Comparison of ENCODE assay signal across 21 mouse cellular contexts in the genomic region with DNA sequence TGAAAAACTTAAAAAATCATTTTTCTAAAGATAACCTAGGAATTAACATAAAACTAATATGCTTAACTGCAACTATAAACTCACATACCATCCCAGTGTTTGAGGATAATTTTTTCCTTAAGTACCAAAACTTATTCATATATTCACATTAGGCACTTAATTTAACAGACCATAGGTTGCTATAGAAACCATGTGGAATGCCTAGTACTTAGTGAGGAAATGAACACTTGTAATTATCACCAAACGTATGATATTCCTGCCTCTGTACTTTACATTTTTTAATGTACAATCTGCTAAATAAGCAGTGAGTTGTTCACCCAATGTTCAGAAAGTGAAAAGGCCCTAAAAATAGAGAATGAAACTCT.
DNase-seq lines count a peak whose midpoint lies in the region; ATAC-seq and TF ChIP-seq lines count a peak whose summit lies in the region.
"Had no signal": no experiment of that assay in that cellular context is flagged by ENCODE, and none has a peak within 500 bp of the region (broad histone marks: within the 10 kb centered on the region; RNA-seq: fewer than 3 reads in every experiment).

No protein-coding gene starts in this region.

- no peaks in the 10 kb centered on the region for H3K27me3 ChIP-seq in hindbrain, embryonic 13.5 days
- H3K27me3 ChIP-seq in midbrain, embryonic 14.5 days (ENCODE audit: control insufficient read depth, insufficient read depth, low read length): no peaks in the 10 kb centered on the region
- H3K27me3 ChIP-seq in neural tube, embryonic 15.5 days (replicated peaks): no peaks in the 10 kb centered on the region
- H3K27me3 ChIP-seq: heart, embryonic 13.5 days; intestine, embryonic 15.5 days had no signal

- ATAC-seq in hindbrain, embryonic 13.5 days (ENCODE audit: low FRiP score): peak; percentile 72
- ATAC-seq in midbrain, embryonic 14.5 days (ENCODE audit: low FRiP score, low TSS enrichment): peak; percentile 32; the same call in 1 of the 2 replicates
- peak; percentile 72; the same call in 1 of the 2 replicates for ATAC-seq in neural tube, embryonic 15.5 days (ENCODE audit: low FRiP score)
- no peak for ATAC-seq in monocyte, adult 5-6 weeks (replicated peaks; ENCODE audit: insufficient number of reproducible peaks, low FRiP score, low TSS enrichment, poor library complexity, severe bottlenecking)
- ATAC-seq: intestine, embryonic 15.5 days had no signal

- H3K4me1 ChIP-seq in hindbrain, embryonic 13.5 days (replicated peaks): peaks cover 33% of the 10 kb centered on the region
- H3K4me1 ChIP-seq in midbrain, embryonic 14.5 days (ENCODE audit: control insufficient read depth, insufficient read depth, low read length): peaks cover 27% of the 10 kb centered on the region
- peaks cover 29% of the 10 kb centered on the region for H3K4me1 ChIP-seq in neural tube, embryonic 15.5 days
- H3K4me1 ChIP-seq: embryonic facial prominence, embryonic 10.5 days; intestine, embryonic 15.5 days; limb, embryonic 10.5 days had no signal

- H3K27ac ChIP-seq in layer of hippocampus, adult 2 months: peak overlapping the region; percentile 81
- no peak overlapping the region for H3K27ac ChIP-seq in hindbrain, embryonic 13.5 days
- 0 out of 2 replicates have a peak overlapping the region, but pooled peaks have one; percentile 41 for H3K27ac ChIP-seq in midbrain, embryonic 14.5 days (replicated peaks; ENCODE audit: low read depth, low read length)
- H3K27ac ChIP-seq in neural tube, embryonic 15.5 days (replicated peaks): no peak overlapping the region
- H3K27ac ChIP-seq: embryonic facial prominence, embryonic 10.5 days; heart, embryonic 13.5 days; intestine, embryonic 15.5 days; limb, embryonic 10.5 days had no signal

- no peak for DNase-seq in layer of hippocampus, adult 2 months (ENCODE audit: low spot score in 2 of 2)
- DNase-seq in layer of hippocampus, postnatal 14 days (ENCODE audit: low spot score in 2 of 2): no peak
- peak; percentile 50 for DNase-seq in midbrain, embryonic 14.5 days
- no peak for DNase-seq in layer of hippocampus, adult 11-12 months (ENCODE audit: low spot score)
- DNase-seq: cerebellum, adult 8-10 months; gastrocnemius, postnatal 14 days; heart, adult 18-20 months; heart, postnatal 36 days; kidney, adult 9 months; kidney, postnatal 4 days; lung, adult 18-20 months; lung, postnatal 14 days; thymus, postnatal 25 days had no signal

- no peaks in the 10 kb centered on the region for H3K9me3 ChIP-seq in hindbrain, embryonic 13.5 days
- H3K9me3 ChIP-seq in midbrain, embryonic 14.5 days (ENCODE audit: control insufficient read depth, low read length): no peaks in the 10 kb centered on the region
- H3K9me3 ChIP-seq in neural tube, embryonic 15.5 days (replicated peaks): no peaks in the 10 kb centered on the region
- H3K9me3 ChIP-seq: embryonic facial prominence, embryonic 10.5 days; heart, embryonic 13.5 days; intestine, embryonic 15.5 days; limb, embryonic 10.5 days had no signal

- no peak overlapping the region for H3K9ac ChIP-seq in hindbrain, embryonic 13.5 days
- no peak overlapping the region for H3K9ac ChIP-seq in midbrain, embryonic 14.5 days (replicated peaks; ENCODE audit: low read length)
- H3K9ac ChIP-seq in neural tube, embryonic 15.5 days (replicated peaks): no peak overlapping the region
- H3K9ac ChIP-seq: heart, embryonic 13.5 days; intestine, embryonic 15.5 days had no signal

- H3K36me3 ChIP-seq in hindbrain, embryonic 13.5 days: no peaks in the 10 kb centered on the region
- no peaks in the 10 kb centered on the region for H3K36me3 ChIP-seq in midbrain, embryonic 14.5 days (ENCODE audit: control insufficient read depth, insufficient read depth, low read length)
- H3K36me3 ChIP-seq in neural tube, embryonic 15.5 days: no peaks in the 10 kb centered on the region
- H3K36me3 ChIP-seq: embryonic facial prominence, embryonic 10.5 days; heart, embryonic 13.5 days; intestine, embryonic 15.5 days; limb, embryonic 10.5 days had no signal

- H3K4me3 ChIP-seq in layer of hippocampus, adult 2 months: no peak overlapping the region
- H3K4me3 ChIP-seq in hindbrain, embryonic 13.5 days: no peak overlapping the region
- H3K4me3 ChIP-seq in midbrain, embryonic 14.5 days (replicated peaks; ENCODE audit: low read depth, low read length): no peak overlapping the region
- H3K4me3 ChIP-seq in neural tube, embryonic 15.5 days (replicated peaks): no peak overlapping the region
- H3K4me3 ChIP-seq: embryonic facial prominence, embryonic 10.5 days; heart, embryonic 13.5 days; intestine, embryonic 15.5 days; limb, embryonic 10.5 days; myocyte had no signal

- 39% methylated on average over 1 of the region's 1 CpGs for WGBS in hindbrain, embryonic 13.5 days
- WGBS in midbrain, embryonic 14.5 days: 33% methylated on average over 1 of the region's 1 CpGs
- WGBS in neural tube, embryonic 15.5 days: 35% methylated on average over 1 of the region's 1 CpGs

- no peak overlapping the region for H3K4me2 ChIP-seq in hindbrain, embryonic 13.5 days
- no peak overlapping the region for H3K4me2 ChIP-seq in midbrain, embryonic 14.5 days (ENCODE audit: low read length)
- no peak overlapping the region for H3K4me2 ChIP-seq in neural tube, embryonic 15.5 days
- H3K4me2 ChIP-seq: heart, embryonic 13.5 days; intestine, embryonic 15.5 days had no signal

- no peak for TF ChIP-seq CTCF in layer of hippocampus, adult 2 months (conservative IDR thresholded peaks at IDR 0.05)

Comparison
In these comparisons a context has a peak if more than half of its experiments do, and no peak if none do; other contexts are left out.
1. H3K27ac ChIP-seq: peak in layer of hippocampus, adult 2 months (single experiment) and midbrain, embryonic 14.5 days (single experiment); none in hindbrain, embryonic 13.5 days (single experiment) and neural tube, embryonic 15.5 days (single experiment).